Mouse (Mus musculus) ovary, postnatal 14 days (tissue): ENCODE measurements at regions not wholly inside any gene's neighbourhood (a gene's known extent, or its start where the extent isn't known, plus 50 kb on each side); places are given as distances from the start of the nearest gene placed in this dataset.
A peak's percentile ranks its signal among the peaks of the same experiment; 100 is the strongest.
"Not testable (repeated sequence)": the region's sequence is repeated elsewhere in the genome, so short reads cannot be mapped to it uniquely, and the experiment has no call there.

Experiments used
- DNase-seq: peaks from one replicate; pipeline ENCODE4 v3.0.0; 2022; ENCODE audit warnings: low spot score

GRCm38 (mm10) chr12:69485652-69486651 is 96.9 kb downstream of the Vcpkmt start:
- DNase-seq: no peak

GRCm38 (mm10) chr12:69481420-69481819 is 101.4 kb downstream of the Vcpkmt start:
- no peak for DNase-seq

GRCm38 (mm10) chr12:69476631-69477091 is 104.4 kb upstream of the Gm9887 start:
- no peak for DNase-seq

- no peak for DNase-seq
Measured at GRCm38 (mm10) chr12:69476131-69476530, 103.9 kb upstream of the Gm9887 start.

GRCm38 (mm10) chr12:69474916-69475661 is 102.8 kb upstream of the Gm9887 start:
- no peak for DNase-seq

GRCm38 (mm10) chr12:69474141-69474915 is 102.1 kb upstream of the Gm9887 start:
- no peak for DNase-seq

- DNase-seq: no peak
Measured at GRCm38 (mm10) chr12:69473379-69474057, 101.3 kb upstream of the Gm9887 start.

- DNase-seq: no peak
Measured at GRCm38 (mm10) chr12:69472912-69473311, 100.7 kb upstream of the Gm9887 start.

- no peak for DNase-seq
Measured at GRCm38 (mm10) chr12:69471876-69472275, 99.6 kb upstream of the Gm9887 start.

GRCm38 (mm10) chr12:69469004-69469403 is 96.7 kb upstream of the Gm9887 start:
- DNase-seq: no peak

GRCm38 (mm10) chr12:69467363-69467762 is 95.1 kb upstream of the Gm9887 start:
- no peak for DNase-seq

- DNase-seq: no peak
Measured at GRCm38 (mm10) chr12:69464906-69465305, 92.6 kb upstream of the Gm9887 start.

- DNase-seq: not testable (repeated sequence)
Measured at GRCm38 (mm10) chr12:69463327-69463726, 91.1 kb upstream of the Gm9887 start.

- DNase-seq: peak; percentile 50
Measured at GRCm38 (mm10) chr12:69461888-69462840, 89.9 kb upstream of the Gm9887 start.

GRCm38 (mm10) chr12:69460552-69461079 is 88.4 kb upstream of the Gm9887 start:
- DNase-seq: no peak

- DNase-seq: no peak
Measured at GRCm38 (mm10) chr12:69458170-69458841, 86.0 kb upstream of the Gm9887 start.

- no peak for DNase-seq
Measured at GRCm38 (mm10) chr12:69456746-69457145, 84.5 kb upstream of the Gm9887 start.

GRCm38 (mm10) chr12:69456116-69456515 is 83.9 kb upstream of the Gm9887 start:
- DNase-seq: no peak

- DNase-seq: no peak
Measured at GRCm38 (mm10) chr12:69455566-69455965, 83.3 kb upstream of the Gm9887 start.
